In genomic region chr6:97118327-97118726, GRCm38 (mm10) we compare ENCODE assay signal across 20 mouse cellular contexts. TPM values are rescaled to one million over a fixed set of nuclear protein-coding genes. Genes with fewer than 3 reads are reported as not detected.
"Had no signal": no experiment of that assay in that cellular context is flagged by ENCODE, and none has a peak within 500 bp of the region (broad histone marks: within the 10 kb centered on the region; RNA-seq: fewer than 3 reads in every experiment).

No protein-coding gene starts in this region.

- DNase-seq: kidney, adult 2 months; kidney, postnatal 10 days; kidney, postnatal 4 days; liver, postnatal 0 days; lung, embryonic 14.5 days; right cerebral cortex, adult 18-20 months; right cerebral cortex, postnatal 14 days; spleen, adult 18-20 months; thymus, postnatal 25 days had no signal

- ATAC-seq: liver, postnatal 0 days; lung, postnatal 0 days; midbrain, embryonic 13.5 days; midbrain, embryonic 16.5 days had no signal

- H3K9me3 ChIP-seq: kidney, embryonic 15.5 days; limb, embryonic 15.5 days; megakaryocyte, embryonic 14.5 days; midbrain, embryonic 10.5 days; midbrain, embryonic 13.5 days; stomach, embryonic 15.5 days had no signal

- H3K4me3 ChIP-seq: kidney, embryonic 15.5 days; limb, embryonic 15.5 days; megakaryocyte, embryonic 14.5 days; midbrain, embryonic 10.5 days; midbrain, embryonic 13.5 days; myocyte; stomach, embryonic 15.5 days had no signal

- H3K4me2 ChIP-seq: kidney, embryonic 15.5 days; limb, embryonic 15.5 days; liver, embryonic 11.5 days; lung, embryonic 14.5 days; midbrain, embryonic 13.5 days; stomach, embryonic 15.5 days had no signal

- H3K36me3 ChIP-seq: midbrain, embryonic 10.5 days; midbrain, embryonic 13.5 days had no signal

- H3K4me1 ChIP-seq: kidney, embryonic 15.5 days; limb, embryonic 15.5 days; midbrain, embryonic 10.5 days; midbrain, embryonic 13.5 days; stomach, embryonic 15.5 days had no signal

- H3K27me3 ChIP-seq: kidney, embryonic 15.5 days; limb, embryonic 15.5 days; megakaryocyte, embryonic 14.5 days; midbrain, embryonic 13.5 days; stomach, embryonic 15.5 days had no signal

- H3K9ac ChIP-seq: kidney, embryonic 15.5 days; limb, embryonic 15.5 days; liver, embryonic 14.5 days; liver, postnatal 0 days; lung, embryonic 14.5 days; midbrain, embryonic 13.5 days; stomach, embryonic 15.5 days had no signal

- H3K27ac ChIP-seq: kidney, embryonic 15.5 days; limb, embryonic 15.5 days; liver, embryonic 14.5 days; midbrain, embryonic 10.5 days; midbrain, embryonic 13.5 days; stomach, embryonic 15.5 days had no signal

RNA-seq across cellular contexts. Expression of gene Fam19a4, which starts 58.1 kb away (rescaled TPM):
- polyA plus RNA-seq: kidney, adult 2 months; liver, embryonic 11.5 days; liver, postnatal 0 days; lung, embryonic 14.5 days; myocyte had no signal
